Mouse (Mus musculus) forebrain, embryonic 14.5 days (tissue): ENCODE measurements at regions not wholly inside any gene's neighbourhood (a gene's known extent, or its start where the extent isn't known, plus 50 kb on each side); places are given as distances from the start of the nearest gene placed in this dataset.

Source experiments
- ATAC-seq: fragments of 200-750 bp; cut with Nextera tagmentation; 2 replicates; pipeline ENCODE4 v1.8.0; 2017; ENCODE audit warnings: mild to moderate bottlenecking, moderate library complexity
- DNase-seq: peaks from one replicate; pipeline ENCODE4 v3.0.0-alpha.2; 2015; ENCODE audit warnings: low spot score
- H3K27ac ChIP-seq: fragments of 300-500 bp; sonication (generic); 2 replicates; pipeline ENCODE4 v1.5.1; 2014; ENCODE audit warnings: low read depth, mild to moderate bottlenecking, control low read depth, low read length, moderate library complexity
- H3K27me3 ChIP-seq: fragments of 300-500 bp; sonication (generic); replicated peaks from 2 replicates; pipeline ENCODE4 v1.6.1; 2014; ENCODE audit warnings: low read length, control low read depth, mixed read lengths; ENCODE audit not compliant: control insufficient read depth, insufficient read depth
- H3K36me3 ChIP-seq: fragments of 300-500 bp; sonication (generic); 2 replicates; pipeline ENCODE4 v1.6.1; 2014; ENCODE audit warnings: low read length, control low read depth; ENCODE audit not compliant: control insufficient read depth, insufficient read depth
- H3K4me1 ChIP-seq: fragments of 300-500 bp; sonication (generic); 2 replicates; pipeline ENCODE4 v1.6.1; 2014; ENCODE audit warnings: antibody characterized with exemption, low read length, control low read depth; ENCODE audit not compliant: control insufficient read depth, insufficient read depth
- H3K4me2 ChIP-seq: fragments of 300-500 bp; sonication (generic); 2 replicates; pipeline ENCODE4 v1.6.1; 2014; ENCODE audit warnings: mild to moderate bottlenecking, control low read depth, low read length
- H3K4me3 ChIP-seq: fragments of 300-500 bp; sonication (generic); 2 replicates; pipeline ENCODE4 v1.5.1; 2014; ENCODE audit warnings: low read depth, low read length, control low read depth
- H3K9ac ChIP-seq: fragments of 300-500 bp; sonication (generic); 2 replicates; pipeline ENCODE4 v1.6.1; 2014; ENCODE audit warnings: mild to moderate bottlenecking, low read length, control low read depth, moderate library complexity
- H3K9me3 ChIP-seq: fragments of 300-500 bp; sonication (generic); replicated peaks from 2 replicates; pipeline ENCODE4 v1.6.1; 2016; ENCODE audit warnings: low read length, control low read depth, mixed read lengths; ENCODE audit not compliant: control insufficient read depth
- WGBS: fragments of 180-500 bp; shearing (Covaris S2); extraction: QIAGEN DNeasy Blood & Tissue Kit; methylation state at CpG from one replicate; pipeline ENCODE4 v1.1.7; 2014; 5-methylcytosine and 5-hydroxymethylcytosine counted together

DNA sequence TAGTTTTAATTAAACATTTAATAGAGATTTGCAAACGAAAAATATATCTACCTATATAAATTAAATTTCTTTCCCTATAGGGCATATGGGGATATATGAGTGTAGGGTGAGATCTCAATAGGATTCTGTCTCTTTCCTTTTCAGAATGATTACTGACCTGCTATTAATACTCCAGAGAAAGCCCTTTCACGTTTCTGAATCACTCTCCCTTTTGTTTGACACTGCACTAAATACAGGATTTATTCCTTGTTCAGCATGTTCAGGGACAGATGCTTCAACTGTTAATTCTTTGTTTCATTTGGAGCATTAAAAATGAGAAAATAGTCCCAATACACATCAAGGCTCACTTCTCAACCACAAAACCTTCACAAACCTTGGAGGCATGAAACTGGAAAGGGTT, 1397.7 kb downstream of the Stim2 start:
- no peaks in the 10 kb centered on the region for H3K27me3 ChIP-seq
- ATAC-seq (no peak), DNase-seq (no peak)
- no peak overlapping the region for H3K27ac ChIP-seq
- no peaks in the 10 kb centered on the region for H3K9me3 ChIP-seq
- H3K4me3 ChIP-seq = no peak overlapping the region
- no peak overlapping the region for H3K4me2 ChIP-seq
- H3K36me3 ChIP-seq = no peaks in the 10 kb centered on the region
- no peak overlapping the region for H3K9ac ChIP-seq
- no peaks in the 10 kb centered on the region for H3K4me1 ChIP-seq
- 34% methylated on average over 2 of the region's 2 CpGs for WGBS

DNA sequence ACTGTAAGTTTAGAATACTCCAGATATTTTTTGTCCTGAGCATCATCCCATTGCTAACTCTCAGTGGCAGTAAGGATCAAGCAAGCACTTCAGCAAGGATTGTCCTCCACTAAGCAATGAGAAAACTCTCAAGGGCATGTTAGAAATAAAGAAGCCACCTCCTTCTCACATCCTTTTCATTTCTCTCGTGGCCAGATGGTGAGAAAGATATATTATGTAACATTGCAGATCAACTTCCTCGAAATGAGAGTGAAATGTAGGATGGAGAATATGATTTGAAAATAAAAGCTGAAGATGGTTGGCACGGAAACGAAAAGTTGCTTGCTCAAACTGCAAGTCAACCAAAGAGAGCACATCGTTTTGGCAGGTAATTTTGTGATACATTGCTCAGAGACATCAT, 1417.8 kb downstream of the Stim2 start:
- Histone ChIP-seq H3K4me2 (no peak overlapping the region), H3K27ac (no peak overlapping the region), H3K9ac (no peak overlapping the region), H3K9me3 (no peaks in the 10 kb centered on the region), H3K36me3 (no peaks in the 10 kb centered on the region), H3K27me3 (no peaks in the 10 kb centered on the region), H3K4me3 (no peak overlapping the region), H3K4me1 (no peaks in the 10 kb centered on the region)
- 76% methylated on average over 5 of the region's 5 CpGs for WGBS
- ATAC-seq (no peak), DNase-seq (no peak)

- Histone ChIP-seq H3K36me3 (no peaks in the 10 kb centered on the region), H3K4me1 (no peaks in the 10 kb centered on the region), H3K4me2 (no peak overlapping the region), H3K9ac (no peak overlapping the region), H3K27ac (no peak overlapping the region), H3K27me3 (no peaks in the 10 kb centered on the region), H3K4me3 (no peak overlapping the region), H3K9me3 (no peaks in the 10 kb centered on the region)
- 83% methylated on average over 3 of the region's 3 CpGs for WGBS
- ATAC-seq (no peak), DNase-seq (no peak)
Measured at GRCm38 (mm10) chr5:55439158-55439557, 1440.9 kb downstream of the Stim2 start.

DNA sequence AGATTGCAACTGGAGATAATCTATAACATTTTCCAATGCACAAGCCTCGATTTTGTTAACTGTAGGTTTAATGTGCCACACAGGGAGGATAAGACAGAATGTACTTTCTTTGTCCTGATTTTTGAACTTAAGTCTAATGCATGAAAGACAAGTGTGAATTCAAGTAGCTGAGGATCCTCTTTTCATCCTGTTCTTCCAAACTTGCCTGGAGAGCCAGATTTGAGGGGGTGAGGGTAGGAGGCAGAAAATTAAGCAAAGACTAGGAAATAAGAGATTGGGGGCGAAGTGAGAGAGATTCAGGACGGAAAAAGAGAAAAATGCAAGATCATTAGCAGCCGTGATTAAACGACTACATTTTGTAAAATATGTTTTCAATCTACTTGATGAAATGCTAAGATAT, 1450.8 kb downstream of the Stim2 start:
- no peak overlapping the region for H3K9ac ChIP-seq
- H3K4me1 ChIP-seq = no peaks in the 10 kb centered on the region
- no peaks in the 10 kb centered on the region for H3K36me3 ChIP-seq
- H3K4me2 ChIP-seq = no peak overlapping the region
- no peak for ATAC-seq
- no peak for DNase-seq
- no peaks in the 10 kb centered on the region for H3K9me3 ChIP-seq
- no peak overlapping the region for H3K4me3 ChIP-seq
- H3K27me3 ChIP-seq = no peaks in the 10 kb centered on the region
- 90% methylated on average over 5 of the region's 5 CpGs for WGBS
- no peak overlapping the region for H3K27ac ChIP-seq
